Mouse (Mus musculus) bone marrow, adult 2 months (tissue): ENCODE data around the gene Gm28051.

ENCODE experiments used
- CTCF ChIP-seq: fragments of 200-500 bp; IDR thresholded peaks from 2 replicates; pipeline ENCODE4 v1.5.1; 2011; ENCODE audit warnings: low read length, control low read depth; ENCODE audit not compliant: control insufficient read depth, insufficient read depth
- POLR2A ChIP-seq: fragments of 200-500 bp; IDR thresholded peaks from 2 replicates; pipeline ENCODE4 v1.6.1; 2011; ENCODE audit warnings: low read depth, mild to moderate bottlenecking, control low read depth, low read length, borderline replicate concordance; ENCODE audit not compliant: control insufficient read depth

DNA sequence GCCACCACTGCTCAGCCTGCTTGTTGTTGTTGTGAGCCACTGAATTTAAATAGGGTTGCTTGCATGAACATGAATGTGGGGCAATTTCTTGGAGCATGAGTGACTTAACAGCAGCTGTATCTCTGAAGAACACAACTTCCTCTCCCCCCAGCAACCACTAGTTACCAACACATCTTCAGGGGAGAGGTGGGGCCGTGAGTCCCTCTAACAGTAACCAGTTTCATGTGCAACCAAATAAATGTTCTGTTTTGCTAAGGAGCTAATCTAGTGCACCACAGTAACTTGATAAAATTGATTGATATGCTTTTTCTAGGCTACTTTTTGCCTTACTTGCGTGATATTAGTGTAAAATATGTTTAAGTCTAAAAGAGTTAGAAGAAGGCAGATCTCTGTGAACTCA lies 42.0 kb upstream of the Gm28051 start:
- TF ChIP-seq CTCF: no peak
- no peak for TF ChIP-seq POLR2A
